Mouse (Mus musculus): ENCODE results near the gene Noct. TPM values are rescaled to one million over a fixed set of nuclear protein-coding genes. Genes with fewer than 3 reads are reported as not detected.

Noct gene
- total RNA-seq, 2 experiments from 2014 or later = 11.0 to 12.3 TPM

DNA sequence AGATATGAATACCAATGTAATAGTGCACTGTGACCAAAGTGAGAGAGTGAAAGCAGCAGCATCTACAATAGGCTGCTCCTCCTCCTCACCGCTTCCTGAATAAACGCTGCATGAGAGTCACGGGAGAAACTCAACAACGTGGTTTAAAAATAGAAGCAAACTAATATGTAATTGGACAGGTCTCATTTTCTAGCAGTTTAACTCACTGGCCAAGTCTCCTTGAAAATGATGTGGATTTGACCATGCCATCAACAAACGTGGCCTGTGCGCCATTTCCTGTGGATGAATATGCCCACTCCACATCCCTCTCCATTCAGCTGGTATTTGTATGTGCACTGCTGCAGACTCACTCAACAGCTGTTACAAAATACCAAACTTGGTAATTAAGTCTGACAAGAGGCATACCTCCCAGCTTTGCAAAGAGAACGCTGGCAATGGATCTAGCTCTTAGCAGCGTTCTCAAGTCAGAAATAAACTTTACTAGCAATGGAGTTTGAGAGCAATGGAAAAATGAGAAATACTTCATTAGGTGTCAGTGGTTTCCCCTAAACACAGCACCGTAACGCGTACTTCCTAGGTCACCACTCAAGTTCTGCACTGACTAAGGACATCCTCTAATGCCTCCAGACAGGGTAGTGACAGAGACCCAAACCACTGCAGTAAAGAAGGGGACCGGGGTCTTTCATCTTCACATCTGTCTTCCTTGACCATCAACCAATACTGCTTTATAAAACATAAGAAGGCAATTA, 46.0 kb downstream of the Noct start:
- no peak for DNase-seq (ENCODE audit: low spot score in 2 of 2)

DNA sequence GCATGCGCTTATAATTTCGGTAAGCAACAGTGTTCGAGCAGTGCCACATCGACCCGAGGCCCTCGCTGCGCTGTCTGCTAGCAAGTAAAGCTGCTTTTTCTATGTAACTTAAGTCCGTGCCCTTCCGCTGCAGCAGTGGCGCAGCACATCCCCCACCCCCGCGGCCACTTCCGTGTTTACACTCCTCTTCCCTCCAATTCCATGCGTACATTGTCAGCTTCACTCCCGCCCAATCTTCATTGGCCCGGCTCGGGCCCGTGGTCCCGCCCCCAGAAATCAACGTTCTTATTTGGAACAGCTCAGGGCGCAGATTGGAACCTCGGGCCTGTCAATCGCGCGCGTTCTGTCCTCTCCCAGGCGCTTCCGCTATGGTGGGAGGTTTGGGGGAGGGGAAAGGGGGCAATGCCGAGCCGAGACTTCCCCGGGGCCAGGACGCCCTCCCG, 51.7 kb downstream of the Noct start:
- peak; percentile 95 to 98 for DNase-seq (ENCODE audit: low spot score in 2 of 2)

DNA sequence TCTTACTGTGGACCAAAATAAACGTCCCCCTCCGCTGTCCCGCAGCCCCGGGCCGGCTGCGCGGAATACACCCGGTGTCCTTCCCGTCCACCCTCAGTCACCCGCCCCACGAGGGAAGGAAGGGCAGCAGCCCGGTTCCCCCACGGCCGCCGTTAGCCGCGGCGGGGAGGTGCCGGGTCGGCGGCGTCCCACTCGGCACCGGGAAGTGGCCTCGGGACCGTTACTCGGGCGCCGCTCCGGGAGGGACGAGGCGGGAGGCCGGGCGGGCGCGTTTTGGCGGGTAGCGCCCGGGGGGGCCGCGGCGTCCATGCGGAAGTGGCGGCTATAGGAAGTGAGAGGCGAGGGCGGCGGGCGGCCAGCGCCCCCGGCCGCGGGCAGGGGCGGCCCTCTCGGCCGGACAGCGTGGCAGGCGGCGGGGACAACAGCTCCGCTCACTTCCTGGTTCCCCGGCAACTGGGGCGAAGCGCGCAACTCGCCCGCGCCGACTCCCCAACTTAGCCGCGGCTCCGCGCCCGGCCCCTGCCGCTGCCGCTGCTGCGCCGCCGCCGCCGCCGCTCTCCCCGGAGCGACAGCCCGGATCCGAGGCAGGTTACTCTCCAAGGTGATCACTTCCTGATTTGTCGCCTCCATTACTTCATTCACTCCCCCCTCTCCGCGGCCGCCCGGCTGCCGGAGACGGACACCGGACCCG, 52.3 kb downstream of the Noct start:
- peak; percentile 58 to 68 for DNase-seq (ENCODE audit: low spot score in 2 of 2)

DNA sequence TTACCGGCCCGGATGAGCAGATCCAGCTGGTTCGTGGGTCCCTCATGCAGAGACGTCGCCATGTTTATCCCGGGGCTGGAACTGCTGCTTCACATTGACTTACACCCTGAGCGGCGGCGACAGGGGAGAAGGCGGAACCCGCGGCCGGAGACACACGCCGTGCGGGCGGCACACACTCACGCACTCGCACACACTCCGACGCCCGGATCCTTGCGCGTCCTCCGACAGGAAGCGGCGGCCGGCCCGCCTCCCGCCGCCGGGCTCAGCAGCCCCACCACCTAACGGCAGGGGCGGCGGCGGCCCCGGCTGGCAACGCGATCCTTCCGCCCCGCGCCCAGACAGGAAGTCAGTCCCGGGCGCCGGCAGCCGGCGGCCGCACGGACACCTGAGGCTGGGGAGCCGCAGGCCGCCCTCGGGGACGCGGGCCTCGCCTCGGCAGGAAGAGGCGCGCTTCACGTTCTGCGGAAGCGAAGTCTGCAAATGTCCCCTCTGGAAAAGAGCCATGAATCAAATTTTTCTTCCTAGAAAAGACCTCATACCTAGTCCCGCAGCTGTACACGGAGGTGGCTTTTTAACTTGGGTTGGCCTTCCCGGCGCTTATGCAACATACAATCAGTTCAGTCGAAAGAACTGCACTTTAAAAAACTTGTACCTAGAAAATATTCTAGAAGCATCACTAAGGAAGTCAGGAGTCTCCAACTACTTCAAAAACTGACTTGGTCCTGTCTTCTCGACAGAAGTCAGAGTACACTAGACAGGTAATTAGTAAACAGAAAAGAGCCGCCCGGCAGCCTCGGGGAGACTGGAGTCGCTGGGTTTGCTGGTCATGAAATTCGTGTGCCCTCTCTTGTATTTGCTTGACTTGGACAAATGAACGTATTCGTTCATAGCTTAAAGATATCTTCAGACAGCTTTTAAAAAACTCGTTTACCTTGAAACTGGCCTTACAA, 53.2 kb downstream of the Noct start:
- peak; percentile 74 to 88 for DNase-seq (ENCODE audit: low spot score in 2 of 2)

DNA sequence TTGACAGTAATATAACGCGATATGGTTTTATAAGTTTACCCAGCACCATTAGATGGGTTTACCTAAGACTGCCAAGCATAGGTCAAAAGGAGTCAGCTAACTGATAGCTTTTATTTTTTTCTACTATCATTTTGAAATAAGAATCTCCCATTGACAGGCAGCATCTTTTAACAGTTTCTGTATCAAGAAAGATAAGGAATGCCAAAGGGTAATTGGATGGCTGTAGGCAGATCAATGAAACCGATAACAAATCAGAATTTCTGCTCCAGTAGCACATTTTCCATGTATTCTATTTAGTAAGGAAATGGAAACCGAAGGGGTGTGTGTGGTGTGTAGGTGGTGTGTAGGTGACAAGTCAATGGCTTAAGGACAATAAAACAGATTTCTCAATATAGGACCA, 54.2 kb downstream of the Noct start:
- DNase-seq (ENCODE audit: low spot score in 2 of 2) = no peak

DNA sequence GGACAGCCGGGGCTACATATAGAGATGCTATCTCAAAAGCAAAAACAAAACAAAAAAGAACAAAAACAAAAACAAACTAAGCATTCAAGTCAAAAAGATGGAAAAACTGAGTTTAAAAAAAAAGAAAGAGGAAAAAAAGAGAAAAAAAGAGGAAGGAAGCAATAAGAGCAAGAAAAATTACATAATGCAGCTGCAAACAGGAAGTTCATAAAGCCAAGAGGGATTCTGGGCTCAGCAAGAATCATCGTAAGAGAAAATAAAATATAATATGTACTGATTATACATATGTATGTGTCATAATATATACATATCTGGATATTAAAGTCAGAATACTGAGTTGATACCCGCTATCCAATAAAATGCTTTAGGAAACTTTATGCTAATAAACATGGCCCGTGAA, 57.5 kb downstream of the Noct start:
- no peak for DNase-seq (ENCODE audit: low spot score in 2 of 2)

DNA sequence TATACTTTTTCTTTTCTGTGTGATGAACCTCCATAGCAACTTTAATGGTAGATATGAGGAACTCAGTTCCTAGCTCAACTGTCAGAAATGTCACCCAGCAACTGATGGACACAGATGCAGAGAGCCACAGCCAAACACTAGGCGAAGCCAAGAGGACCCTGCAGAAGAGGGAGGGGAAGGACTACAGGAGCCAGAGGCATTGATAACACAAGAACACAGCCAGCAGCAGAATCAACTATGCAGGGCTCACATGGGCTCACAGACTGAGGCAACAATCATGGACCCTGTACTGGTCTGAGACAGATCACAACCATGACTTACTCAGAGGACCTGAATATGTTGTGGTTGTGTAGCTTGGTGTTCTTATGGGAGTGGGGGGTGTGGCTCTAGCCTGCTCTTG, 60.1 kb downstream of the Noct start:
- no peak for DNase-seq (ENCODE audit: low spot score in 2 of 2)

DNA sequence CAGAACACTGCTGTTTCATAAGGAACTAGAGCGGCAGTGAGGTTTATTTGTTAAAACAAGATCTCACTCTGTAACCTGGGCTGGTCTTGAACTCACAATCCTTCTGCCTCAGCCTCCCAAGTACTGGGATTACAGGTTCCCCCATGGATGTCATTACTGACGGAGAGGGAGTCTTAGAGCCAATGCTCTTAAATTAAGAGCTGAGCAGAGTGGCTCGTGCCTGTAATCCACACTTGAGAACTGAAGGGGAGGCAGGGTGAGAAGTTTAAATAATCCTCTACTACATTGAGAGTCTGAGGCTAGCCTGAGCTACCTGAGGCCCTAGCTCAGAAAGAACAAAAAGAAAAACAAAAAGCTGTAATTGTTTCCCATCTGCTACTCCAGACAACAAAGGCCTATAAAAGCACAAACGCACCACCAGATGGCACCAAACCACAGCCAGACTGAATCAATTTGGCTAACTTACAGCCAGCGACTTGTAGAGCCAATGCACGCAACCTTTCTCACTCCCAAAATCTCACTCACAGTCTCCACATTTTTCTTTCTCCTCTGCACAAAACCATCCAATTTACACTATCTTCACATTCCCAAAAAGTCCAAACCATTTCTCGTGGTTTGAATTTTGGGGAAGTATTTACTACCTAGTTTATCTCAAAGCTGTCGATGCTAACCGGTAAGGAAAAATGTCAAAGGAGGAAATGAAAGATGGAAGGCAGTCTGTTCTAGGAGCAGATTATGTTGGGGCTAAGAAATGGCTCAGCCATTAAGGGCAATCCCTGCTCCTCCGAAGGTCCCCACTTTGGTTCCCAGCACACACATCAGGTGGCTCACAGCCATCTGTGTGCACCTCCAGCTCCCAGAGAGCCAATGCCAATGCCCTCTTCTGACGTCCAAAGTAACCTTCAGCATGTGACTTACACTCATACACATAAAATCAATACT, 64.9 kb downstream of the Noct start:
- peak; percentile 61 to 81 for DNase-seq (ENCODE audit: low spot score in 2 of 2)

DNA sequence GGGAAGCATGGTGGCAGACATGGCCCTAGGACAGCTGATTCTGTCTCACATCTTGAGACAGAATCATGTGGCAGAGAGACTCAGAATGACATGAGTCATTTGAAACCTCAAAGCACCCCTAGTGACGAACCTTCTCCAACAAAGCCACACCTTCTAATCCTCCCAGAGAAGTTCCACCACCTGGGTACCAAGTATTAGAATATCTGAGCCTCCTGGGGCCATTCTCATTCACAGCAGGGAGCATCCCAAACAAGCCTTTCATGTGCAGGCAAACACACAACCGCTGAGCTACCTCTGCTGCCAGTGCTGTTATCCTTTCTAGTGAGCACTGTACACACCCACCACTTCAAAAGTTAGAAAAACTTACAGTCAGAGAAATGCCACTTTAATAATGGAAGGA, 70.0 kb downstream of the Noct start:
- no peak for DNase-seq (ENCODE audit: low spot score in 2 of 2)

DNA sequence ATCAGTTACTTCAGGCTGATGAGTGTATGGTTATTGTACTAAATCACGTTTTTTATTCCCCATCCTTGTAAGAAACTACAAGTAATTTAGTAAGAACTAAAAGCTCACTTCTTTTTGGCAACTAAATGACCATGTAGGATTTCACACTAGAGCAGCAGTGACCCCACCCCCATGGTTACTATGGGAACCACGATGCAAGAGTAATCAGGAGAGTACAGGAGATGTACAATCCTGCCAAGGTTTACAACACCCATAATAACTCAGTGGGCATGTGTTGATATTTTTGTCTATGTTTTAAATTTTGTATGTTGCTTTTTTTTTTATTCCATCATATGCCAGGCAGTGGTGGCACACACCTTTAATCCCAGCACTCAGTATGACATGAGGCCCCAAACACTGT, 71.0 kb downstream of the Noct start:
- DNase-seq (ENCODE audit: low spot score in 2 of 2) = no peak

DNA sequence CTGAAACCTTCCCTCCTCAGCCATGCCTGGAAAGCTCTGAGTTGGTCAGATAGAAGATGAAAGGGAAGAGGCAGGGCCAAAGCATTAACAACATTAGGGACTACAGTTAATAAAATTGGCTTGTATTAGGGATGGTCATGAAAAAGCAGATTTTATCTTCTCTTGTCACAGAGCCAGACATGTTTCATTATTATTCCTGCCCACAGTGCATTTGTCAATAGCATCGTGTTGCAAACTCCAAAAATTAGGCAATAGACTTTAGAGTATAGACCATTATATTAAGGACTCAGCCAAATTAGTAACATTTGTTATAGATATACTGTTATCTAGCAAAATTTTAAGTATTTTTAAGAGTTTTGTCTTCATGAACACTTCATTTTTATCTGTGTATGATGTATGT, 72.5 kb downstream of the Noct start:
- DNase-seq (ENCODE audit: low spot score in 2 of 2) = no peak

Small RNA genes within 50 kb of the gene (microRNA-seq; reads per million reads assigned to microRNA genes)
- not detected for gene Gm24282

Other genes with a start within 250 kb of the Noct start
- gene Elf2, start 116.2 kb downstream of the Noct start, total RNA-seq (2021) = 10 to 100 TPM; 63.4 to 77.1 TPM
- gene Mgarp, start 172.3 kb downstream of the Noct start, total RNA-seq (2021) = 1 to 10 TPM in 1 of 2 experiments, under 1 TPM in 1; 0.44 to 1.0 TPM
- 100 to 1,000 TPM; 570 to 574 TPM for gene Ndufc1, start 184.5 kb downstream of the Noct start, total RNA-seq (2021)
- gene Naa15, start 190.7 kb downstream of the Noct start, total RNA-seq (2021) = 10 to 100 TPM; 48.3 to 52.7 TPM